Mouse (Mus musculus): ENCODE measurements around the gene Ltbp3.

GRCm38 (mm10) chr19:5730314-5731186 lies 10.2 kb upstream of the Ltbp3 start:
- TF ChIP-seq CTCF (IDR thresholded peaks at IDR 0.05; ENCODE audit: low read depth, low read length) = no peak
- TF ChIP-seq GATA1 (IDR thresholded peaks at IDR 0.05; ENCODE audit: borderline replicate concordance, low read length) = no peak
- no peak for TF ChIP-seq TAL1 (conservative IDR thresholded peaks at IDR 0.05; ENCODE audit: low read depth, low read length)
